Mouse (Mus musculus) intestine, postnatal 0 days (tissue): ENCODE measurements around the gene Zswim9. TPM values are rescaled to one million over a fixed set of nuclear protein-coding genes. Genes with fewer than 3 reads are reported as not detected.

Experiments
- ATAC-seq: fragments of 200-750 bp; cut with Nextera tagmentation; 2 replicates; pipeline ENCODE4 v1.8.0; 2017; ENCODE audit warnings: mild to moderate bottlenecking, moderate TSS enrichment, moderate library complexity
- H3K27ac ChIP-seq: fragments of 300-500 bp; sonication (generic); 2 replicates; pipeline ENCODE4 v1.5.1; 2014; ENCODE audit warnings: mild to moderate bottlenecking, low read depth, low read length, moderate library complexity
- H3K27me3 ChIP-seq: fragments of 300-500 bp; sonication (generic); replicated peaks from 2 replicates; pipeline ENCODE4 v1.6.1; 2014; ENCODE audit warnings: low read length, mixed read lengths; ENCODE audit not compliant: control insufficient read depth, insufficient read depth
- H3K36me3 ChIP-seq: fragments of 300-500 bp; sonication (generic); 2 replicates; pipeline ENCODE4 v1.6.1; 2014; ENCODE audit warnings: mild to moderate bottlenecking, moderate library complexity; ENCODE audit not compliant: control insufficient read depth, insufficient read depth
- H3K4me1 ChIP-seq: fragments of 300-500 bp; sonication (generic); replicated peaks from 2 replicates; pipeline ENCODE4 v1.6.1; 2014; ENCODE audit warnings: antibody characterized with exemption, low read length, mixed read lengths; ENCODE audit not compliant: control insufficient read depth, insufficient read depth
- H3K4me2 ChIP-seq: fragments of 300-500 bp; sonication (generic); replicated peaks from 2 replicates; pipeline ENCODE4 v1.6.1; 2014; ENCODE audit warnings: low read depth, mild to moderate bottlenecking, moderate library complexity
- H3K4me3 ChIP-seq: fragments of 300-500 bp; sonication (generic); 2 replicates; pipeline ENCODE4 v1.5.1; 2014; ENCODE audit warnings: low read depth, low read length
- H3K9ac ChIP-seq: fragments of 300-500 bp; sonication (generic); 2 replicates; pipeline ENCODE4 v1.6.1; 2014; ENCODE audit warnings: mild to moderate bottlenecking, low read depth, low read length
- H3K9me3 ChIP-seq: fragments of 300-500 bp; sonication (generic); 2 replicates; pipeline ENCODE4 v1.6.1; 2016; ENCODE audit warnings: mixed run types; ENCODE audit not compliant: control insufficient read depth
- CTCF ChIP-seq: sonication (generic); IDR thresholded peaks from 2 replicates; pipeline ENCODE4 v1.5.1; 2016; ENCODE audit warnings: low read depth, mild to moderate bottlenecking, control low read depth, antibody characterized with exemption, moderate library complexity
- WGBS: fragments of 180-500 bp; shearing (Covaris S2); extraction: QIAGEN DNeasy Blood & Tissue Kit; methylation state at CpG from one replicate; pipeline ENCODE4 v1.1.7; 2014; 5-methylcytosine and 5-hydroxymethylcytosine counted together
- polyA plus RNA-seq: library from polyadenylated mRNA; unstranded; fragments of >200 nt; fragmentation: Nextera tagmentation; extraction: Ambion mirVana; gene quantifications from 2 replicates; pipeline ENCODE4 v1.2.1, GENCODE M21; 2015

Gene Zswim9
- polyA plus RNA-seq, 1 experiment from 2014 or later, result 1.6 TPM

GRCm38 (mm10) chr7:13260746-13261700, 17.5 kb downstream of the Zswim9 start:
- TF ChIP-seq CTCF, result no peak
- no peak for ATAC-seq
- no peak overlapping the region for H3K27ac ChIP-seq

GRCm38 (mm10) chr7:13212720-13213119, 65.8 kb downstream of the Zswim9 start, which contains the start of gene Vmn1r89:
TSS of gene Vmn1r89 (plus strand) at chr7:13213020.
- H3K9me3 ChIP-seq, result no peaks in the 10 kb centered on the region
- no peaks in the 10 kb centered on the region for H3K27me3 ChIP-seq
- no peak for TF ChIP-seq CTCF
- no peak within 1 kb of the TSS for H3K27ac ChIP-seq
- H3K4me1 ChIP-seq, result no peaks in the 10 kb centered on the region
- no peak for ATAC-seq
- H3K4me2 ChIP-seq, result no peak within 1 kb of the TSS
- no peak within 1 kb of the TSS for H3K4me3 ChIP-seq
- H3K9ac ChIP-seq, result no peak within 1 kb of the TSS
- no peaks in the 10 kb centered on the region for H3K36me3 ChIP-seq

More at GRCm38 (mm10) chr7:13260746-13261700, 17.5 kb downstream of the Zswim9 start:
- Histone ChIP-seq H3K36me3 (no peaks in the 10 kb centered on the region), H3K4me3 (no peak overlapping the region), H3K27me3 (no peaks in the 10 kb centered on the region), H3K4me1 (no peaks in the 10 kb centered on the region), H3K9ac (no peak overlapping the region), H3K4me2 (no peak overlapping the region), H3K9me3 (no peaks in the 10 kb centered on the region)
- 39% methylated on average over 50 of the region's 50 CpGs for WGBS

Other genes with a start within 250 kb of the Zswim9 start
- gene Chmp2a, start 243.9 kb downstream of the Zswim9 start, polyA plus RNA-seq, result 323 and 329 TPM in 2 replicates
- 96.8 and 107 TPM in 2 replicates for gene Ube2m, start 240.4 kb downstream of the Zswim9 start, polyA plus RNA-seq
- 0.83 and 1.1 TPM in 2 replicates for gene Mzf1, start 224.0 kb downstream of the Zswim9 start, polyA plus RNA-seq
- not detected in 2 replicates for gene Vmn1r85, start 183.5 kb downstream of the Zswim9 start, polyA plus RNA-seq
- not detected in 2 replicates for gene Vmn1r86, start 158.8 kb downstream of the Zswim9 start, polyA plus RNA-seq
- gene Vmn1r87, start 138.6 kb downstream of the Zswim9 start, polyA plus RNA-seq, result not detected in 2 replicates
- not detected in 2 replicates for gene Vmn1r88, start 119.2 kb downstream of the Zswim9 start, polyA plus RNA-seq
- not detected in 2 replicates for gene Vmn1r89, start 65.7 kb downstream of the Zswim9 start, polyA plus RNA-seq
- 30.0 and 34.4 TPM in 2 replicates for gene Lig1, start 1.4 kb downstream of the Zswim9 start, polyA plus RNA-seq
- gene Pla2g4c, start 45.9 kb upstream of the Zswim9 start, polyA plus RNA-seq, result 0.20 and 0.21 TPM in 2 replicates
- not detected in 2 replicates for gene Cabp5, start 119.4 kb upstream of the Zswim9 start, polyA plus RNA-seq
- not detected in 2 replicates for gene Bsph1, start 172.1 kb upstream of the Zswim9 start, polyA plus RNA-seq